12 mouse cellular contexts compared by ENCODE assay signal in the genomic region with DNA sequence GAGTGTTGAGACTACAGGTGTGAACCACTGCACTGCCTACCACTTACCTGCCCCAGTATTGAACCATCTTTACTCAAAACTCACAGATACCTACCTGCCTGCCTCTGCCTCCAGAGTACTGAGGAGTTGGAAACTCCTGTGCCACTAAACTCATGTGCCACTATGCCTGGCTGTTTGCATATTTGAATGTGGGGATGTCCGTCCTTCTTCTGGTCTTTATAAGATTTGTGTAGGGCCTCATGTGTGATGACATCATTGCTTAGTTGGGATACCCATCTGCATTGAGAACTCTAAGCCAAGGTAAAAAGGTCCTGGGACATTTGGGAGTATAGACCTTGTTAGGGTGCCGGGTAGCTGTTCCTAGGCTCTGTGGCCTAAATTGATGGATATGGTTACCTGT. TPM values are rescaled to one million over a fixed set of nuclear protein-coding genes. Genes with fewer than 3 reads are reported as not detected.
DNase-seq lines count a peak whose midpoint lies in the region; ATAC-seq and TF ChIP-seq lines count a peak whose summit lies in the region.
"Had no signal": no experiment of that assay in that cellular context is flagged by ENCODE, and none has a peak within 500 bp of the region (broad histone marks: within the 10 kb centered on the region; RNA-seq: fewer than 3 reads in every experiment).

No protein-coding gene starts in this region.

- no peak overlapping the region for H3K9ac ChIP-seq in liver, embryonic 16.5 days (ENCODE audit: low read depth, low read length)
- H3K9ac ChIP-seq in hindbrain, embryonic 15.5 days: no peak overlapping the region
- no peak overlapping the region for H3K9ac ChIP-seq in neural tube, embryonic 13.5 days

- H3K36me3 ChIP-seq in liver, embryonic 16.5 days (ENCODE audit: control insufficient read depth, insufficient read depth): no peaks in the 10 kb centered on the region
- H3K36me3 ChIP-seq in hindbrain, embryonic 15.5 days: no peaks in the 10 kb centered on the region
- peaks cover 9% of the 10 kb centered on the region for H3K36me3 ChIP-seq in neural tube, embryonic 13.5 days

- H3K9me3 ChIP-seq in liver, embryonic 16.5 days (replicated peaks; ENCODE audit: control insufficient read depth, low read length): no peaks in the 10 kb centered on the region
- no peaks in the 10 kb centered on the region for H3K9me3 ChIP-seq in hindbrain, embryonic 15.5 days
- no peaks in the 10 kb centered on the region for H3K9me3 ChIP-seq in neural tube, embryonic 13.5 days

- TF ChIP-seq CTCF in gastrocnemius, adult 2 months (IDR thresholded peaks at IDR 0.05): no peak

- DNase-seq in gastrocnemius, adult 2 months: no peak
- DNase-seq in gastrocnemius, postnatal 10 days: no peak
- no peak for DNase-seq in liver
- no peak for DNase-seq in thymus, postnatal 0 days (ENCODE audit: low spot score)
- no peak for DNase-seq in heart, adult 18-20 months
- DNase-seq: adrenal gland, postnatal 14 days; cerebellum, postnatal 14 days; gastrocnemius, postnatal 25 days; lung, postnatal 4 days had no signal

- WGBS in liver, embryonic 16.5 days (ENCODE audit: insufficient replicate concordance): 90% methylated on average over 2 of the region's 2 CpGs
- WGBS in hindbrain, embryonic 15.5 days: 91% methylated on average over 2 of the region's 2 CpGs
- WGBS in neural tube, embryonic 13.5 days: 90% methylated on average over 2 of the region's 2 CpGs

- no peak for ATAC-seq in liver, embryonic 16.5 days (ENCODE audit: low read depth)
- ATAC-seq in hindbrain, embryonic 15.5 days (ENCODE audit: low FRiP score, low read depth): no peak
- ATAC-seq in neural tube, embryonic 13.5 days (ENCODE audit: low read depth): no peak

- H3K27me3 ChIP-seq in liver, embryonic 16.5 days (ENCODE audit: control insufficient read depth, insufficient read depth, low read depth, low read length): no peaks in the 10 kb centered on the region
- H3K27me3 ChIP-seq in hindbrain, embryonic 15.5 days: no peaks in the 10 kb centered on the region
- H3K27me3 ChIP-seq in neural tube, embryonic 13.5 days: no peaks in the 10 kb centered on the region

- H3K27ac ChIP-seq in gastrocnemius, adult 2 months: peak overlapping the region; percentile 59
- H3K27ac ChIP-seq in liver, embryonic 16.5 days (ENCODE audit: low read length): peak overlapping the region; percentile 1; the same call in 1 of the 2 replicates
- H3K27ac ChIP-seq in hindbrain, embryonic 15.5 days (replicated peaks): no peak overlapping the region
- no peak overlapping the region for H3K27ac ChIP-seq in neural tube, embryonic 13.5 days (replicated peaks)

- no peak overlapping the region for H3K4me3 ChIP-seq in gastrocnemius, adult 2 months
- H3K4me3 ChIP-seq in liver, embryonic 16.5 days (ENCODE audit: low read depth, low read length): no peak overlapping the region
- no peak overlapping the region for H3K4me3 ChIP-seq in hindbrain, embryonic 15.5 days
- peak overlapping the region; percentile 19 for H3K4me3 ChIP-seq in neural tube, embryonic 13.5 days

- intact Hi-C loops in gastrocnemius, adult 2 months (cut with DNase I): no loop called here

- H3K4me2 ChIP-seq in liver, embryonic 16.5 days (ENCODE audit: low read depth, low read length): no peak overlapping the region
- peak overlapping the region; percentile 79 for H3K4me2 ChIP-seq in hindbrain, embryonic 15.5 days
- H3K4me2 ChIP-seq in neural tube, embryonic 13.5 days: peak overlapping the region; percentile 80

- H3K4me1 ChIP-seq in liver, embryonic 16.5 days (ENCODE audit: control insufficient read depth, low read depth, low read length): peaks cover 49% of the 10 kb centered on the region
- peaks cover 84% of the 10 kb centered on the region for H3K4me1 ChIP-seq in hindbrain, embryonic 15.5 days (replicated peaks)
- peaks cover 84% of the 10 kb centered on the region for H3K4me1 ChIP-seq in neural tube, embryonic 13.5 days (replicated peaks)

RNA-seq across cellular contexts. Expression of a gene that starts 3.5 kb away (rescaled TPM):
- 10 to 100 TPM; 16.0 to 16.7 TPM for total RNA-seq in gastrocnemius, adult 2 months (2021)
- 10 to 100 TPM; 30.6 to 39.6 TPM for total RNA-seq in gastrocnemius, postnatal 10 days (2021)
- polyA plus RNA-seq in liver, embryonic 16.5 days (2015; fragmentation: Nextera tagmentation; extraction: Ambion mirVana): 12.4 and 13.6 TPM in 2 replicates
- 180 and 206 TPM in 2 replicates for polyA plus RNA-seq in hindbrain, embryonic 15.5 days (2015; fragmentation: Nextera tagmentation; extraction: Ambion mirVana)
- polyA plus RNA-seq in neural tube, embryonic 13.5 days (2015; fragmentation: Nextera tagmentation; extraction: Ambion mirVana): 183 and 204 TPM in 2 replicates
- polyA plus RNA-seq in thymus, postnatal 0 days (2015; fragmentation: Nextera tagmentation; extraction: Ambion mirVana): 40.9 and 49.8 TPM in 2 replicates
- total RNA-seq in heart, adult 18-20 months (2021): 10 to 100 TPM; 16.7 to 24.8 TPM

RNA-seq across cellular contexts. Expression of a gene that starts 21.1 kb away (rescaled TPM):
- total RNA-seq in gastrocnemius, adult 2 months (2021): 1 to 10 TPM; 3.6 to 5.3 TPM
- 1 to 10 TPM; 5.3 to 6.3 TPM for total RNA-seq in gastrocnemius, postnatal 10 days (2021)
- polyA plus RNA-seq in liver, embryonic 16.5 days (2015; fragmentation: Nextera tagmentation; extraction: Ambion mirVana): 3.5 and 3.6 TPM in 2 replicates
- polyA plus RNA-seq in hindbrain, embryonic 15.5 days (2015; fragmentation: Nextera tagmentation; extraction: Ambion mirVana): 30.3 and 30.7 TPM in 2 replicates
- polyA plus RNA-seq in neural tube, embryonic 13.5 days (2015; fragmentation: Nextera tagmentation; extraction: Ambion mirVana): 20.7 and 23.9 TPM in 2 replicates
- 5.7 and 6.4 TPM in 2 replicates for polyA plus RNA-seq in thymus, postnatal 0 days (2015; fragmentation: Nextera tagmentation; extraction: Ambion mirVana)
- 1 to 10 TPM; 8.6 to 9.6 TPM for total RNA-seq in heart, adult 18-20 months (2021)

RNA-seq across cellular contexts. Expression of a gene that starts 39.0 kb away (rescaled TPM):
- total RNA-seq in gastrocnemius, adult 2 months (2021): under 1 TPM in 1 of 2 experiments, not detected in 1; 0.05 TPM
- total RNA-seq in gastrocnemius, postnatal 10 days (2021): under 1 TPM; 0.14 to 0.54 TPM
- polyA plus RNA-seq in liver, embryonic 16.5 days (2015; fragmentation: Nextera tagmentation; extraction: Ambion mirVana): 0.16 and 0.22 TPM in 2 replicates
- polyA plus RNA-seq in hindbrain, embryonic 15.5 days (2015; fragmentation: Nextera tagmentation; extraction: Ambion mirVana): 12.7 and 14.6 TPM in 2 replicates
- polyA plus RNA-seq in neural tube, embryonic 13.5 days (2015; fragmentation: Nextera tagmentation; extraction: Ambion mirVana): 12.1 and 12.2 TPM in 2 replicates
- polyA plus RNA-seq in thymus, postnatal 0 days (2015; fragmentation: Nextera tagmentation; extraction: Ambion mirVana): 0.01 and 0.08 TPM in 2 replicates
- total RNA-seq in heart, adult 18-20 months (2021): under 1 TPM in 1 of 2 experiments, not detected in 1; 0.03 TPM

Comparison
In these comparisons a context has a peak if more than half of its experiments do, and no peak if none do; other contexts are left out.
1. H3K27ac ChIP-seq: peak in gastrocnemius, adult 2 months (single experiment) and liver, embryonic 16.5 days (single experiment); none in hindbrain, embryonic 15.5 days (single experiment) and neural tube, embryonic 13.5 days (single experiment).
2. RNA of a gene that starts 39.0 kb away (polyA plus RNA-seq): 12.7 to 14.6 TPM in hindbrain, embryonic 15.5 days and 12.1 to 12.2 TPM in neural tube, embryonic 13.5 days; 0.16 to 0.22 TPM in liver, embryonic 16.5 days and 0.01 to 0.08 TPM in thymus, postnatal 0 days; every median in the first group is over 10 times any median in the second.